Mouse (Mus musculus): ENCODE results near the gene Gm10065. TPM values are rescaled to one million over a fixed set of nuclear protein-coding genes. Genes with fewer than 3 reads are reported as not detected.
A peak's percentile ranks its signal among the peaks of the same experiment; 100 is the strongest.
"Not testable (repeated sequence)": the region's sequence is repeated elsewhere in the genome, so short reads cannot be mapped to it uniquely, and the experiment has no call there.

Gene Gm10065
- total RNA-seq (2021) = not detected

GRCm38 (mm10) chr13:21478759-21479670, at the start of gene Gm10065, which contains the start of gene Zkscan4:
Gene Gm10065, minus strand, starts transcription at chr13:21479441.
Gene Zkscan4, plus strand, starts transcription at chr13:21478907.
- intact Hi-C loops (cut with DNase I) = not testable (repeated sequence)

GRCm38 (mm10) chr13:21506221-21506649, 27.0 kb upstream of the Gm10065 start:
- DNase-seq (ENCODE audit: extremely low spot score in 1 of 2, low spot score in 2 of 2) = peak; percentile 55 to 86
- intact Hi-C loops (cut with DNase I) = no loop called here

More at GRCm38 (mm10) chr13:21478759-21479670, at the start of gene Gm10065, which contains the start of gene Zkscan4:
- peak; percentile 70 to 79 for DNase-seq (ENCODE audit: extremely low spot score in 1 of 2, low spot score in 2 of 2)

- intact Hi-C loops (cut with DNase I) = no loop called here
- DNase-seq (ENCODE audit: extremely low spot score in 1 of 2, low spot score in 2 of 2) = no peak
Measured at GRCm38 (mm10) chr13:21502296-21502695, 23.1 kb upstream of the Gm10065 start.

GRCm38 (mm10) chr13:21501182-21501581, 21.9 kb upstream of the Gm10065 start, which contains the start of gene Gm11273:
Gene Gm11273, minus strand, starts transcription at chr13:21501418.
- intact Hi-C loops (cut with DNase I) = not testable (repeated sequence)

GRCm38 (mm10) chr13:21495080-21495479, 15.8 kb upstream of the Gm10065 start, which contains the start of gene AK157302:
Gene AK157302, plus strand, starts transcription at chr13:21495223.
- DNase-seq (ENCODE audit: extremely low spot score in 1 of 2, low spot score in 2 of 2) = peak in 1 of 2 experiments; percentile 49
- intact Hi-C loops (cut with DNase I) = no loop called here

More at GRCm38 (mm10) chr13:21501182-21501581, 21.9 kb upstream of the Gm10065 start, which contains the start of gene Gm11273:
- not testable (repeated sequence) for DNase-seq (ENCODE audit: extremely low spot score in 1 of 2, low spot score in 2 of 2)

GRCm38 (mm10) chr13:21492847-21493246, 13.6 kb upstream of the Gm10065 start:
- intact Hi-C loops (cut with DNase I) = no loop called here

GRCm38 (mm10) chr13:21486881-21487280, 7.6 kb upstream of the Gm10065 start:
- intact Hi-C loops (cut with DNase I) = no loop called here
- DNase-seq (ENCODE audit: extremely low spot score in 1 of 2, low spot score in 2 of 2) = no peak

More at GRCm38 (mm10) chr13:21492847-21493246, 13.6 kb upstream of the Gm10065 start:
- no peak for DNase-seq (ENCODE audit: extremely low spot score in 1 of 2, low spot score in 2 of 2)

GRCm38 (mm10) chr13:21472427-21472826, 6.8 kb downstream of the Gm10065 start:
- no peak for DNase-seq (ENCODE audit: extremely low spot score in 1 of 2, low spot score in 2 of 2)
- intact Hi-C loops (cut with DNase I) = no loop called here

GRCm38 (mm10) chr13:21469097-21469496, 10.1 kb downstream of the Gm10065 start:
- no peak for DNase-seq (ENCODE audit: extremely low spot score in 1 of 2, low spot score in 2 of 2)
- intact Hi-C loops (cut with DNase I) = no loop called here

- intact Hi-C loops (cut with DNase I) = no loop called here
Measured at GRCm38 (mm10) chr13:21468061-21469019, 10.9 kb downstream of the Gm10065 start, which contains the start of gene Nkapl. Gene Nkapl, minus strand, starts transcription at chr13:21468509.

GRCm38 (mm10) chr13:21467336-21467735, 11.9 kb downstream of the Gm10065 start:
- DNase-seq (ENCODE audit: extremely low spot score in 1 of 2, low spot score in 2 of 2) = no peak
- intact Hi-C loops (cut with DNase I) = no loop called here

More at GRCm38 (mm10) chr13:21468061-21469019, 10.9 kb downstream of the Gm10065 start, which contains the start of gene Nkapl:
- peak; percentile 33 to 88 for DNase-seq (ENCODE audit: extremely low spot score in 1 of 2, low spot score in 2 of 2)

- intact Hi-C loops (cut with DNase I); DNase-seq (ENCODE audit: extremely low spot score in 1 of 2, low spot score in 2 of 2): not testable (repeated sequence)
Measured at GRCm38 (mm10) chr13:21462516-21462915, 16.7 kb downstream of the Gm10065 start.

GRCm38 (mm10) chr13:21456347-21456746, 22.9 kb downstream of the Gm10065 start:
- intact Hi-C loops (cut with DNase I) = no loop called here
- DNase-seq (ENCODE audit: extremely low spot score in 1 of 2, low spot score in 2 of 2) = no peak

- intact Hi-C loops (cut with DNase I) = loop anchor here (5.0 kb wide), 1 partner anchor 52 kb away; the partner anchor contains the start of gene Zkscan3
- DNase-seq (ENCODE audit: extremely low spot score in 1 of 2, low spot score in 2 of 2) = no peak
Measured at GRCm38 (mm10) chr13:21454133-21454532, 25.1 kb downstream of the Gm10065 start.

- DNase-seq (ENCODE audit: extremely low spot score in 1 of 2, low spot score in 2 of 2) = peak; percentile 63 to 77
- intact Hi-C loops (cut with DNase I) = loop anchor here (5.0 kb wide), 1 partner anchor 51 kb away; the partner anchor contains the start of gene Zkscan3
Measured at GRCm38 (mm10) chr13:21453449-21453848, 25.8 kb downstream of the Gm10065 start, which contains the start of gene Zscan26. Gene Zscan26, minus strand, starts transcription at chr13:21453730.

- intact Hi-C loops (cut with DNase I) = loop anchor here (5.0 kb wide), 1 partner anchor 51 kb away; the partner anchor contains the start of gene Zkscan3
- DNase-seq (ENCODE audit: extremely low spot score in 1 of 2, low spot score in 2 of 2) = no peak
Measured at GRCm38 (mm10) chr13:21453042-21453441, 26.2 kb downstream of the Gm10065 start.

- intact Hi-C loops (cut with DNase I) = no loop called here
- no peak for DNase-seq (ENCODE audit: extremely low spot score in 1 of 2, low spot score in 2 of 2)
Measured at GRCm38 (mm10) chr13:21447856-21448614, 31.2 kb downstream of the Gm10065 start.

Data from left cerebral cortex, postnatal 10 days (tissue).